7 mouse cellular contexts compared by ENCODE assay signal in the genomic region with DNA sequence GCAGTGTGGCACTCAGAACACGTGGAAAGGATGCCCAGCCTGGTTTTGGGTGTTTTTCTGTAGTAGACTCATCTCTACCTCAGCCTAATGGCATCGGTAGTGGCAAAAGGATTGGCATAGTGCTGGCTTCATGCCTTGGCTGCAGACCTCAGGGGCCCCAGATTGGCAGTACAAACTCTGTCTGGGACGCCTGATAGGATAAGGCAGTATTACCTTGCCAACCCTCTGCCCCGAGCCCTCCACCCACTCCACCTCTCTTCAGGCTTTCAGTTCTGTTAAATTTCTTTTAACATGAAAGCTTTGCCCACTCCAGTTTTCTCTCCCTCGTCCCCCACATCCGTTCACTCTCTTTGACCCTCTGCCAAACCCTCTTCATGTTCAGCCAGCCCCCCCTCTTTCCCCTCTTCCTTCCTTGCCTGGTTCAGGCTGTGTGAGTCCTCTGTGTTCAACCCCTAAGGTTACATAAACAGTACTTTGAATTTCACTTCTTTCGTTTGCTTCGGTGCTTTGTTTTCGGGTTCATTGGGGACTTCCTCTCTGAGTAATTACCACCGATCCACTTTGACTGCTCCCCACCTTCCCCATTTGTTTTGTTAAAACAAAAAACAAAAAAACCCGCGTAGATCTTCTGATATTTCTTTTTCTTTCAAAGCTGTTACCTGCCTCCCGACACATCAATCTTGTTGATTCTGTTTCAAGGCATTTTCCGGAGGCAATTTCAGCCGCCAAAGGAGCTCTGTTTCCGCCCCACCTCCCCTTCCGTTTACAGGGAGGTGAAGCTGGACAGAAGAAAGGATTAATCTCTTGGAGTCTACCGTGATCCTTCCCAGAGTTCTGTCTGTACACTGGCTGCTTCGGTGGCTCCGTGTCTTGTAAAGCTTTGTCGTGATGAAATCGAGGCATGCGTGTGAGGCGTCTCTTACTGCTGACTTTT. TPM values are rescaled to one million over a fixed set of nuclear protein-coding genes. Genes with fewer than 3 reads are reported as not detected.
A peak's percentile ranks its signal among the peaks of the same experiment; 100 is the strongest.
DNase-seq lines count a peak whose midpoint lies in the region; ATAC-seq lines count a peak whose summit lies in the region.

No protein-coding gene starts in this region.

- H3K9ac ChIP-seq in intestine, embryonic 15.5 days = no peak overlapping the region

- H3K9me3 ChIP-seq in forebrain, embryonic 10.5 days = 0 out of 2 replicates have a peak, but pooled peaks cover 3% of the 10 kb centered on the region
- H3K9me3 ChIP-seq in intestine, embryonic 15.5 days = no peaks in the 10 kb centered on the region
- peaks cover 4% of the 10 kb centered on the region; the same call in 1 of the 2 replicates for H3K9me3 ChIP-seq in megakaryocyte, embryonic 14.5 days

- no peaks in the 10 kb centered on the region for H3K27me3 ChIP-seq in forebrain, embryonic 10.5 days (ENCODE audit: poor library complexity, severe bottlenecking)
- no peaks in the 10 kb centered on the region for H3K27me3 ChIP-seq in intestine, embryonic 15.5 days (replicated peaks)
- H3K27me3 ChIP-seq in megakaryocyte, embryonic 14.5 days (replicated peaks) = peaks cover 2% of the 10 kb centered on the region

- H3K4me3 ChIP-seq in forebrain, embryonic 10.5 days = peak overlapping the region; percentile 20; the same call in 1 of the 2 replicates
- H3K4me3 ChIP-seq in intestine, embryonic 15.5 days (replicated peaks) = peak overlapping the region; percentile 17
- peak overlapping the region; percentile 65 for H3K4me3 ChIP-seq in megakaryocyte, embryonic 14.5 days (replicated peaks)

- no peaks in the 10 kb centered on the region for H3K36me3 ChIP-seq in forebrain, embryonic 10.5 days (replicated peaks)
- no peaks in the 10 kb centered on the region for H3K36me3 ChIP-seq in intestine, embryonic 15.5 days
- no peaks in the 10 kb centered on the region for H3K36me3 ChIP-seq in megakaryocyte, embryonic 14.5 days (replicated peaks; ENCODE audit: low read length)

- peaks cover 14% of the 10 kb centered on the region for H3K4me1 ChIP-seq in forebrain, embryonic 10.5 days
- H3K4me1 ChIP-seq in intestine, embryonic 15.5 days (replicated peaks) = no peaks in the 10 kb centered on the region
- no peaks in the 10 kb centered on the region for H3K4me1 ChIP-seq in megakaryocyte, embryonic 14.5 days

- no peak for ATAC-seq in intestine, embryonic 15.5 days
- ATAC-seq in monocyte, adult 5-6 weeks (replicated peaks; ENCODE audit: insufficient number of reproducible peaks, low FRiP score, low TSS enrichment, poor library complexity, severe bottlenecking) = no peak

- peak overlapping the region; percentile 54 for H3K4me2 ChIP-seq in intestine, embryonic 15.5 days (replicated peaks)

- WGBS in forebrain, embryonic 10.5 days = 54% methylated on average over 24 of the region's 24 CpGs
- 23% methylated on average over 24 of the region's 24 CpGs for WGBS in intestine, embryonic 15.5 days

- H3K27ac ChIP-seq in forebrain, embryonic 10.5 days = peak overlapping the region; percentile 44
- no peak overlapping the region for H3K27ac ChIP-seq in intestine, embryonic 15.5 days

- DNase-seq in spleen, postnatal 36 days (ENCODE audit: low spot score in 2 of 2) = peak; percentile 12 to 19
- DNase-seq in spleen, adult 12 weeks (ENCODE audit: low spot score) = no peak
- no peak for DNase-seq in forebrain, embryonic 10.5 days (ENCODE audit: extremely low spot score, low spot score)
- DNase-seq in layer of hippocampus, adult 9-11 months = no peak

RNA-seq across cellular contexts. Expression of gene Gm17542, which starts 3.9 kb away (rescaled TPM):
- polyA plus RNA-seq in forebrain, embryonic 10.5 days (2016; fragmentation: Nextera tagmentation; extraction: Ambion mirVana) = not detected in 2 replicates
- not detected in 2 replicates for polyA plus RNA-seq in intestine, embryonic 15.5 days (2015; fragmentation: Nextera tagmentation; extraction: Ambion mirVana)
- not detected in 2 replicates for polyA plus RNA-seq in megakaryocyte, embryonic 14.5 days (2012; ENCODE audit: insufficient read depth, low replicate concordance)
- total RNA-seq in monocyte, adult 5-6 weeks (2017) = not detected in 3 replicates

RNA-seq across cellular contexts. Expression of gene Edar, which starts 38.7 kb away (rescaled TPM):
- 0.53 and 0.62 TPM in 2 replicates for polyA plus RNA-seq in forebrain, embryonic 10.5 days (2016; fragmentation: Nextera tagmentation; extraction: Ambion mirVana)
- polyA plus RNA-seq in intestine, embryonic 15.5 days (2015; fragmentation: Nextera tagmentation; extraction: Ambion mirVana) = 0.33 TPM in 2 replicates
- polyA plus RNA-seq in megakaryocyte, embryonic 14.5 days (2012; ENCODE audit: insufficient read depth, low replicate concordance) = not detected in 2 replicates
- not detected in 3 replicates for total RNA-seq in monocyte, adult 5-6 weeks (2017)

Comparison
In these comparisons a context has a peak if more than half of its experiments do, and no peak if none do; other contexts are left out.
1. DNase-seq: peak in spleen, postnatal 36 days (2 of 2); none in spleen, adult 12 weeks (single experiment), forebrain, embryonic 10.5 days (single experiment) and layer of hippocampus, adult 9-11 months (single experiment).
2. Peak in every context shown above with its lines, with median percentiles within 50 percentile points of each other: H3K4me3 ChIP-seq.